Mouse (Mus musculus): ENCODE results near the gene Slit3. TPM values are rescaled to one million over a fixed set of nuclear protein-coding genes. Genes with fewer than 3 reads are reported as not detected.

The Slit3 gene
- polyA plus RNA-seq, 1 experiment from 2014 or later, result 0.03 TPM

- DNase-seq (ENCODE audit: low read depth, low spot score), result no peak
- ChIA-PET CTCF (no interaction called here), POLR2A (interaction anchor here (0.6 kb wide), 1 partner anchor 103 kb away, joined by 3 read pairs; no protein-coding TSS in a partner anchor)
- no peak for TF ChIP-seq CTCF (IDR thresholded peaks at IDR 0.05)
- H3K27me3 ChIP-seq, result peaks cover 48% of the 10 kb centered on the region
- ATAC-seq, result no peak
- in situ Hi-C loops (cut with MboI; ENCODE audit: low pct_unique_long_range_greater_than_20kb), result no loop called here
Observed at GRCm38 (mm10) chr11:35527816-35528462, 406.9 kb downstream of the Slit3 start.

DNA sequence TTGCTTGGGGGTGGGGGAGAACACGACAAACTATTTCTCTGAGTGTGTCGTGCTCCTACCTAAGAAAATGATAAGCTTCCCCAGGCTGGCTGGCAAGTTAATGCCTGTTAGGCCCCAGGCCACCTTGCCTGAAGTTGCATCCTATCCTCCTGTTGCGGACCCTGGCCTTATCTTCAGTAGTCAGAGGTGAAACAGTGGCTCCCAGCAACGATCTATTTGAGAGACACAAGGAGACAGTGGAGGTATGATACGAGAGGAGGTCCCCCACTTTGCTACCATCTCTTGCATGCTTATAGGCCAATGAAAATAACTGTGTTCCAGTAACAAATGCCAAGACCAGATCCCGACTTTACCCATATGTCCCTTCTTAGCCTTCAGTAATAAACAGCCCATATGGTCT, 414.0 kb downstream of the Slit3 start:
- H3K27me3 ChIP-seq, result peaks cover 35% of the 10 kb centered on the region
- TF ChIP-seq CTCF (IDR thresholded peaks at IDR 0.05), result no peak
- in situ Hi-C loops (cut with MboI; ENCODE audit: low pct_unique_long_range_greater_than_20kb), result no loop called here
- ChIA-PET CTCF (no interaction called here), POLR2A (no interaction called here)
- DNase-seq (ENCODE audit: low read depth, low spot score) (no peak), ATAC-seq (no peak)

- no peak for TF ChIP-seq CTCF (IDR thresholded peaks at IDR 0.05)
- ATAC-seq (no peak), DNase-seq (ENCODE audit: low read depth, low spot score) (no peak)
- in situ Hi-C loops (cut with MboI; ENCODE audit: low pct_unique_long_range_greater_than_20kb), result no loop called here
- ChIA-PET CTCF (no interaction called here), POLR2A (no interaction called here)
- peaks cover 26% of the 10 kb centered on the region for H3K27me3 ChIP-seq
Observed at GRCm38 (mm10) chr11:35537128-35538088, 416.4 kb downstream of the Slit3 start.

DNA sequence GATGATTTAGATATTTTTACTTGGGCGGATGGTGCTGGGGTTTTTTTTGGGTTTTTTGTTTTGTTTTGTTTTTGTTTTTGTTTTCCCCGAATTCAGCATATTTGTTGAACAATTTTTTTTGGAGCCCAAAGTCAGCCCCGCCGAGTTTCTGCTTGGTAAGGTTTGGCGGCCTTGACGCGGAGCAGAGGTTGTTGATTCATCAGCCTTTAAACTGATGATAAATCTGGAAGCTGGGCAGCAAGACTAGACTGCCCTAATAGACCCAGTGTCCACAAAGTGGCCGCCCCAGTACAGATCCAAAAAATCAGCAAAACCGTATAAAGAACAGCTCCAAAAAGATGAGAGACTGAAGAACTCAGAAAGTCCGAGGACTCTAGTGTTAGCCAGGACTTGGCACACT, 421.7 kb downstream of the Slit3 start:
- POLR2A ChIA-PET, result no interaction called here
- DNase-seq (ENCODE audit: low read depth, low spot score) (no peak), ATAC-seq (no peak)
- H3K27me3 ChIP-seq, result peaks cover 39% of the 10 kb centered on the region
- CTCF ChIA-PET, result no interaction called here
- in situ Hi-C loops (cut with MboI; ENCODE audit: low pct_unique_long_range_greater_than_20kb), result no loop called here
- TF ChIP-seq CTCF (IDR thresholded peaks at IDR 0.05), result no peak

GRCm38 (mm10) chr11:35544112-35545064, 423.4 kb downstream of the Slit3 start:
- DNase-seq (ENCODE audit: low read depth, low spot score) (no peak), ATAC-seq (no peak)
- peaks cover 47% of the 10 kb centered on the region for H3K27me3 ChIP-seq
- POLR2A ChIA-PET, result no interaction called here
- in situ Hi-C loops (cut with MboI; ENCODE audit: low pct_unique_long_range_greater_than_20kb), result no loop called here
- CTCF ChIA-PET, result no interaction called here
- no peak for TF ChIP-seq CTCF (IDR thresholded peaks at IDR 0.05)

- DNase-seq (ENCODE audit: low read depth, low spot score), result no peak
- CTCF ChIA-PET, result no interaction called here
- peaks cover 33% of the 10 kb centered on the region for H3K27me3 ChIP-seq
- TF ChIP-seq CTCF (IDR thresholded peaks at IDR 0.05), result no peak
- in situ Hi-C loops (cut with MboI; ENCODE audit: low pct_unique_long_range_greater_than_20kb), result no loop called here
- POLR2A ChIA-PET, result no interaction called here
- no peak for ATAC-seq
Observed at GRCm38 (mm10) chr11:35546081-35546822, 425.2 kb downstream of the Slit3 start.

GRCm38 (mm10) chr11:35550036-35550435, 429.0 kb downstream of the Slit3 start:
- in situ Hi-C loops (cut with MboI; ENCODE audit: low pct_unique_long_range_greater_than_20kb), result no loop called here

DNA sequence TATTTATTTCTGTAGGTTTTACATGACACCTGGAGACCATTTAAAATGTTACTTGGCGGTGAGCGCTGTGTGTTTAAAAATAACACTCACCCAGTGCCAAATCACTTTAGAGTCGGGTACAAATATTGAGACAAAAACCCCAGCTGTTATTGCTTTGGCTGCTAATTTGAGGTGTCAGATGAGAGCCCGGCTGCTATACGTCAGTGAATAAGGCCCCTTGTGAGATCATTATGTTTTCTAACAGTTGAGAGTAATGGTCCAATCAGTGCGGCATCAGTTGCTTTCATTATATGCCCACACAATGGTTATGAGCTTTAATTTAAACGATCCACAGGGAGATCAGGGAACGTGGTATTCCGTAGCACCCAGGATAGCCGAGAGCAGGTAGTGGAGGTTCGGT, 435.2 kb downstream of the Slit3 start:
- DNase-seq (ENCODE audit: low read depth, low spot score), result no peak

More at GRCm38 (mm10) chr11:35550036-35550435, 429.0 kb downstream of the Slit3 start:
- ATAC-seq (no peak), DNase-seq (ENCODE audit: low read depth, low spot score) (no peak)
- TF ChIP-seq CTCF (IDR thresholded peaks at IDR 0.05), result no peak
- POLR2A ChIA-PET, result no interaction called here
- CTCF ChIA-PET, result interaction anchor here (1.5 kb wide), 1 partner anchor 8 kb away, joined by 3 read pairs; no protein-coding TSS in a partner anchor
- H3K27me3 ChIP-seq, result peaks cover 22% of the 10 kb centered on the region

DNA sequence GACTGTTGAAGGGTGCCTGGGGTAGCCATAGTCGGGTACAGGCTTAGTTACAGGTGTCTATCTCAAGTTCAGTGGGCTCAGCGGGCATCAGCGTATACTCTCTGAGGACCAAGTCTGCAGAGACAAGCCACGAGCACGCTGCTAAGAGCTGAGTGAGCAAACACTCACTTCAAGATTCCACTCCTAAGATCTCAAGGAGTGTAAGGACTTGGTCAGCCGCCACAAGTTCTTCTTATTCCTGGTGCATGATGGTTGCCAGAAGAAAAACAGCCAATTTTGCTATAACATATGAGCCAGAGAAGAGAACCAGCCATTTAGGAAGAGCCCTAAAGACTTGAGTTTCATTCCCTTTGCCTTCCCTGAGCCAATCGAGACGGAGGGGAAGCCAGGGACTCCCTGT, 436.5 kb downstream of the Slit3 start:
- TF ChIP-seq CTCF (IDR thresholded peaks at IDR 0.05), result no peak
- CTCF ChIA-PET, result no interaction called here
- POLR2A ChIA-PET, result no interaction called here
- H3K27me3 ChIP-seq, result peaks cover 9% of the 10 kb centered on the region
- in situ Hi-C loops (cut with MboI; ENCODE audit: low pct_unique_long_range_greater_than_20kb), result no loop called here
- ATAC-seq, result no peak
- DNase-seq (ENCODE audit: low read depth, low spot score), result no peak

More for the DNA sequence above, 435.2 kb downstream of the Slit3 start:
- TF ChIP-seq CTCF (IDR thresholded peaks at IDR 0.05), result no peak
- ChIA-PET CTCF (no interaction called here), POLR2A (no interaction called here)
- ATAC-seq, result no peak
- in situ Hi-C loops (cut with MboI; ENCODE audit: low pct_unique_long_range_greater_than_20kb), result no loop called here
- H3K27me3 ChIP-seq, result peaks cover 9% of the 10 kb centered on the region

- in situ Hi-C loops (cut with MboI; ENCODE audit: low pct_unique_long_range_greater_than_20kb), result no loop called here
- TF ChIP-seq CTCF (IDR thresholded peaks at IDR 0.05), result no peak
- CTCF ChIA-PET, result interaction anchor here (0.8 to 1.2 kb wide), 2 partner anchors 9 to 11 kb away, joined by 3 read pairs; no protein-coding TSS in a partner anchor
- H3K27me3 ChIP-seq, result peaks cover 9% of the 10 kb centered on the region
- POLR2A ChIA-PET, result no interaction called here
- ATAC-seq, result no peak
- DNase-seq (ENCODE audit: low read depth, low spot score), result no peak
Observed at GRCm38 (mm10) chr11:35558311-35558710, 437.3 kb downstream of the Slit3 start.

All from Patski (cell line).